Mouse (Mus musculus) layer of hippocampus, adult 2 months (tissue): Measurements from ENCODE around the gene Psrc1. TPM values are rescaled to one million over a fixed set of nuclear protein-coding genes. Genes with fewer than 3 reads are reported as not detected.

Experiments used
- DNase-seq, 2 experiments: peaks; one replicate each; pipeline ENCODE4 v3.0.0; 2022; ENCODE audit warnings: low spot score in 2 of 2
- H3K27ac ChIP-seq: fragments of 200-600 bp; 2 replicates; pipeline ENCODE4 v1.8.1; 2022
- H3K4me3 ChIP-seq: fragments of 200-600 bp; 2 replicates; pipeline ENCODE4 v1.8.1; 2022; ENCODE audit warnings: mild to moderate bottlenecking
- CTCF ChIP-seq: fragments of 200-600 bp; conservative IDR thresholded peaks from 2 replicates; pipeline ENCODE4 v1.8.1; 2022; ENCODE audit warnings: antibody characterized with exemption, mild to moderate bottlenecking, moderate library complexity
- total RNA-seq, 2 experiments: library from RNA; stranded (reverse); gene quantifications; 2 replicates each; pipeline ENCODE4 v1.2.3; 2021

Psrc1 gene
- total RNA-seq, 2 experiments from 2014 or later = 17.5 to 22.2 TPM

DNA sequence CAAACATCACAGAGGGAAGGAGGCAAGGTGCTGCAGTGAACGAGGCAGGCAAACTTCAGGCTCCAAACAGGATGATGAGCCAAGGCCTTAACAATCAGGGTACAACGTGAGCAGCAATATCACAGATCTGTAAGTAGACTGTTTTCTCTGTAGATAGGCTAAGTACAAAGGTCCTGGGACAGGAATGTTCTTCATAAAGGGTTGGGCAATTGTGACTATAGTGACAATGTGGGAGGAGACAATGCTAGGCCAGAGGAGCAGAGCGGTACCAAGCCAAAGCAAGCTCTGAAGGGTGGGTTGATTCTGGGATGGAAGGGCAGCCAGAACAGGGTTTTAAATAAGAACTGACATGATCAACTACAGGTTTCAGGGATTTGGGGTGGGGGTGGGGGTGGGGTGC, 15.8 kb upstream of the Psrc1 start:
- DNase-seq = no peak
- H3K4me3 ChIP-seq = no peak overlapping the region
- TF ChIP-seq CTCF = no peak

DNA sequence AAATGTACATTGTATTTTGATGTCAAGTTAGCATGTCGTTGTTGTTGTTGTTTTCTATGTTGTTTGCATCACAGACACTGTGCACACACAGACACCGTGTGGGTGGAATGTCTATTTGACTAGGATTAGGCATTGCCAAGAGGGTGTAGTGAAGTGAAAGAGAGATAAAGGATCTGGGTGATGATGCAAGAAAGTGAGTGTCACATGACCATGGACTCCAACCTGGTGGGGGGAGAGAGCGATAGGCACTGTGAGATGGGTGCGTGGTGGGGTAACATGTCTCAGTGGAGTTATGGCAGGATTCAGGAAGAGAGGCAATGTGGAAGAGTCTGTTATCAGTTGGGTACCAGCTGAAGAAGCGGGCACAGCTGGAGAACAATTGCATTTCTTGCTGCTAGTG, 14.9 kb upstream of the Psrc1 start:
- no peak for DNase-seq
- Histone ChIP-seq H3K27ac (no peak overlapping the region), H3K4me3 (no peak overlapping the region)
- no peak for TF ChIP-seq CTCF

More for the DNA sequence above, 15.8 kb upstream of the Psrc1 start:
- H3K27ac ChIP-seq = no peak overlapping the region

GRCm38 (mm10) chr3:108372274-108372673, 11.4 kb upstream of the Psrc1 start:
- no peak for DNase-seq
- no peak overlapping the region for H3K27ac ChIP-seq
- no peak for TF ChIP-seq CTCF
- no peak overlapping the region for H3K4me3 ChIP-seq

DNA sequence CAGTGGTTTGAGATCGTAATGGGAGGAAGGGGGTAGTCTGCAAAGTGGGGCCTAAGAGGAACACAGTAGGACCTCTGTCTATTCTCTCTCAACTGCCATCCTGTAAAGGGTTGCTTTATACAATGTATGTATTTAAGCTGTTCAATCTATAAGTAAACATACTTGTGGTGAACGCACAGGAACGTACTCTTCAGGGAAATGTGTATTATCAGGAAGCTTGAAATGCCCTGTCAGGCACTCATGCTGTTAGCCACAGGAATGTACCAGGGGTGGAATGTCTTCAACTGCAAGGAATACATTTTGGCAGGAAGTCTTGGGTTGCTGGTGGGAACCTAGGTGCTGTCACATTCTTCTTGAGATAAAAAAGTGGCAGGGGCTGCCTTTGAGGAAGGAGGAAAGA, 10.9 kb upstream of the Psrc1 start:
- no peak for TF ChIP-seq CTCF
- no peak overlapping the region for H3K4me3 ChIP-seq
- no peak overlapping the region for H3K27ac ChIP-seq
- no peak for DNase-seq

DNA sequence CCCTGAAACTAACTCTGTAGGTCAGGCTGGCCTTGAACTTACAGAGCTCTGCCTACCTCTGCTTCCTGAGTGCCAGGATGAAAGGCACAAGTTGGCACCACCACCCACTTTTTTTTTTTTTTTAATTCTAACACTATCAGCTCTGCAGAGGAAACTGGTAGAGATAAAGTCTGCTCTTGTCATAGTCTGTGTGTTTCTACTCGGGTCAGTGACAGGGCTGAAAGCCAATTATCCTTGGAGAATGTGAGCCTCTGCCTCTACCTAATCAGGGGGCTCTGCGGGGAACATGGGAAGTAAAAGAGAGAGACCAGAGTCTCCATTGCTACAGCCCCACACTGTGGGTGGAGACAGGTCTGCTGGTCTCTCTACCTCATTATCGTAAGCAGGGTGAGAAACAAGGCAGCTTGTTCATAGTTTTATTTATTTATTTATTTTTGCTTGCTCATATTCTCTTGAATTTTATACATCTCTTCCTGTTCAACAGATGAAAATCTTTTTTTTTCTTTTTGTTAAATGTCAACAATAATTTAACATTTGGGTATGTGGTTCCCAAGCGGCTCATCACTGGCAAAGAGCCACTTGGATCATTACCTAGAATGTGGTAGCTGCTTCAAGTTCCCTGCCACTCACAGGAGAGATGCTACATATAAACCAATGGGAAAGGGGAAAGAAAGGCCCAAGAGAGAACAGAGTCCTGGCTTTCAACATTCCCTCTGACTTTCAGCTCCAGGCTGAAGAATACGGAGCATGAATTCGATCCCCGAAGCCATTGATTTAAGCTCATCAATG, 4.6 kb upstream of the Psrc1 start:
- TF ChIP-seq CTCF = no peak
- Histone ChIP-seq H3K27ac (peak overlapping the region; percentile 64), H3K4me3 (no peak overlapping the region)
- peak in 1 of 2 experiments; percentile 56 for DNase-seq

GRCm38 (mm10) chr3:108380695-108381094, 2.9 kb upstream of the Psrc1 start:
- H3K27ac ChIP-seq = peak overlapping the region; percentile 64; the same call in 1 of the 2 replicates
- TF ChIP-seq CTCF = peak; percentile 44
- DNase-seq = no peak
- no peak overlapping the region for H3K4me3 ChIP-seq

GRCm38 (mm10) chr3:108381945-108382875, 1.4 kb upstream of the Psrc1 start:
- DNase-seq = peak in 1 of 2 experiments; percentile 54

DNA sequence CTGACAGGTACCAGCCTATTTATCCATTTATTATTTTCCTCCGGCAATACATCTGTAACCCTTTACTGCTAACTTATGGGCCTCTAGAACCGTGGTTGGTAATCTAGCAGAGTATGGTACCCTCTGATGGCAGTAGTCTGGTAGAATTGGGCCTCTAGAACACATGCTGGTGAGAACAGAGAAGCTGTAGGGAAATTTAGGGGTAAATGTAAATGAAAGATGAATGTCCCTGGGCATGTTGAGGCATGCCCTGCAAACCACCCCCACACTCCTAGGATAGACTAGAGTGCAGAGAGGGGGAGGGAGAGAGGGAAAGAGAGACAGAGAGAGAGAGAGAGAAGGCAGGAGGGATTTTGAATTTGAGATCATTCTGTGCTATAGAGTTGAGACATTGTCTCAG, 786 bp downstream of the Psrc1 start:
- DNase-seq = no peak
- peak overlapping the region; percentile 89 for H3K27ac ChIP-seq
- H3K4me3 ChIP-seq = peak overlapping the region; percentile 64; the same call in 1 of the 2 replicates
- no peak for TF ChIP-seq CTCF

More at GRCm38 (mm10) chr3:108381945-108382875, 1.4 kb upstream of the Psrc1 start:
- Histone ChIP-seq H3K27ac (peak overlapping the region; percentile 52), H3K4me3 (no peak overlapping the region)
- no peak for TF ChIP-seq CTCF

- TF ChIP-seq CTCF = no peak
- DNase-seq = peak; percentile 68 to 81
- peak overlapping the region; percentile 89 for H3K27ac ChIP-seq
- no peak overlapping the region for H3K4me3 ChIP-seq
Observed at GRCm38 (mm10) chr3:108386186-108386585, 2.5 kb downstream of the Psrc1 start.

DNA sequence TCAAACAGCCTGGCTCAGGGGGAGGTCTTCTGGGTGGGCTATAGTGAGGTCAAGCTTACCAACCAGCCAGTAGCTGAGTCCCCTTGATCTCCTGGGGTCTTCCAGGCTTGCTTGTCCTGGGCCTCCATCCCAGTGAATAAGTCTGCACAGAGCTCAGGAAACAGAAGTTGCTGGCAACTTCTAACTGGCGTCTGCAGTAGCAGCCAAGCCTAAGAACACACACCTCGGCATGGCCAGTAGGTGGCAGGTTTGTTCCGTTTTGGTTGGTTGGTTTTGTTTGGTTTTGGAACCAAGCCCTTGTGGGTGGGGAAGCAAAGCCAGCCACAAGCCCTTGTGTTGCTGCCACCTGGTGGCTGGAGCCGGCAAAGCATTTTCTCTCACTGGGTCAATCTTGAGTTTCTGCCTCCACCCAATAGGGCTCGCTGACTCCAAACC, 5.5 kb downstream of the Psrc1 start:
- peak; percentile 96 to 98 for DNase-seq
- Histone ChIP-seq H3K4me3 (no peak overlapping the region), H3K27ac (peak overlapping the region; percentile 77)
- TF ChIP-seq CTCF = peak; percentile 98

- no peak for DNase-seq
- H3K27ac ChIP-seq = no peak overlapping the region
- no peak for TF ChIP-seq CTCF
Observed at GRCm38 (mm10) chr3:108392299-108392698, 8.7 kb downstream of the Psrc1 start.

DNA sequence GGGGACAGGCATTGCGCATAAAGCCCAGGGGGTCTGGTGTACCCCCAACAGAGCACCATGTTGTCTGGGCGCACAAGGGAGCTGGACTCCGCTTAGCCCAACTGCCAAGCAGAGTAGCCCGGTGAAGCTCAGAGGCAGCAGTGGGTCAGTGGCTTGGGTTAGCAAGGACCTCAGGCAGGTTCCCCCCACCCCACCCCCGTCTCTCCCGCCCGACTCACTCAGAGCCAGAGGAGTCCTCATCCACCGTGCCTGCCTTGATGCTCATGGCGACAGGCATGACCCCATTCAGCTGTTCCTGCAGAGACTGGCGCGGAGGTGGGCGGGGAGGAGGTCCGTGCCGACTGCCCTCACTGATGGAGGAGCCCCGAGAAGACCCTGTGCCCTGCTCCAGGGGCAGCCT, 9.2 kb downstream of the Psrc1 start:
- TF ChIP-seq CTCF = no peak
- H3K27ac ChIP-seq = peak overlapping the region; percentile 10; the same call in 1 of the 2 replicates
- no peak overlapping the region for H3K4me3 ChIP-seq
- no peak for DNase-seq

More at GRCm38 (mm10) chr3:108392299-108392698, 8.7 kb downstream of the Psrc1 start:
- no peak overlapping the region for H3K4me3 ChIP-seq

DNA sequence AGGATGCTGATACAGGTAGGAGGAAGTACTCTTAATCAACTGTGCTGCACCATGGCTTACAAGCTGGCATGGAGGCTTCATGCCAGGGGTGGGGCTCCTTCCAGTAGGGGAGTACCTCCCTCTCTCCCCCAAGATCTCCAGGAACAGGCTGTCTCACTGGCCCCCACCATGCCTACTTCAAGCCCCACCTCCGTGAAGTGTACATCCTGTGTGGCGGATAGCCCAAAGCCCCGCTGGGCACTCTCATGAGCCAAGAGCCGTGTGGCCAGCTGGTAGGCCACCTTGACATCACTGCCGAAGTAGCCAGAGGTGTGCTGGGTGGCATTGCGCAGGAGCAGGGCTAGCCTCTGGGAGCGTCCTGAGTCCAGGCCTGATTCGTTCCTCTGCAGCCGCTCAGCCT, 14.6 kb downstream of the Psrc1 start:
- no peak for DNase-seq
- H3K27ac ChIP-seq = no peak overlapping the region
- no peak overlapping the region for H3K4me3 ChIP-seq
- no peak for TF ChIP-seq CTCF
